Mouse (Mus musculus) forebrain, postnatal 0 days (tissue): ENCODE data around the gene Ift122. TPM values are rescaled to one million over a fixed set of nuclear protein-coding genes. Genes with fewer than 3 reads are reported as not detected.

Source experiments
- ATAC-seq: fragments of 200-750 bp; cut with Nextera tagmentation; 2 replicates; pipeline ENCODE4 v1.8.0; 2017; ENCODE audit warnings: mild to moderate bottlenecking, moderate library complexity
- DNase-seq: peaks from one replicate; pipeline ENCODE4 v3.0.0-alpha.2; 2015
- H3K27ac ChIP-seq: fragments of 300-500 bp; sonication (generic); 2 replicates; pipeline ENCODE4 v1.5.1; 2014; ENCODE audit warnings: low read depth, mild to moderate bottlenecking, antibody characterized with exemption, low read length, moderate library complexity, mixed read lengths
- H3K27me3 ChIP-seq: fragments of 300-500 bp; sonication (generic); 2 replicates; pipeline ENCODE4 v1.6.1; 2014; ENCODE audit warnings: mild to moderate bottlenecking, low read length, mixed read lengths; ENCODE audit not compliant: insufficient read depth
- H3K36me3 ChIP-seq: fragments of 300-500 bp; sonication (generic); 2 replicates; pipeline ENCODE4 v1.6.1; 2014; ENCODE audit warnings: mild to moderate bottlenecking, moderate library complexity; ENCODE audit not compliant: insufficient read depth
- H3K4me1 ChIP-seq: fragments of 300-500 bp; sonication (generic); 2 replicates; pipeline ENCODE4 v1.6.1; 2014; ENCODE audit warnings: antibody characterized with exemption; ENCODE audit not compliant: insufficient read depth
- H3K4me2 ChIP-seq: fragments of 300-500 bp; sonication (generic); 2 replicates; pipeline ENCODE4 v1.6.1; 2014; ENCODE audit warnings: low read depth, mild to moderate bottlenecking, moderate library complexity
- H3K4me3 ChIP-seq: fragments of 300-500 bp; sonication (generic); 2 replicates; pipeline ENCODE4 v1.5.1; 2014; ENCODE audit warnings: low read depth, low read length, mixed read lengths
- H3K9ac ChIP-seq: fragments of 300-500 bp; sonication (generic); 2 replicates; pipeline ENCODE4 v1.6.1; 2014; ENCODE audit warnings: mild to moderate bottlenecking
- H3K9me3 ChIP-seq: fragments of 300-500 bp; sonication (generic); 2 replicates; pipeline ENCODE4 v1.6.1; 2016; ENCODE audit warnings: low read length
- CTCF ChIP-seq: sonication (generic); IDR thresholded peaks from 2 replicates; pipeline ENCODE4 v1.5.1; 2016; ENCODE audit warnings: antibody characterized with exemption, control low read depth, low read depth
- WGBS: fragments of 180-500 bp; shearing (Covaris S2); extraction: QIAGEN DNeasy Blood & Tissue Kit; methylation state at CpG from one replicate; pipeline ENCODE4 v1.1.7; 2014; 5-methylcytosine and 5-hydroxymethylcytosine counted together
- polyA plus RNA-seq: library from polyadenylated mRNA; unstranded; fragments of >200 nt; fragmentation: Nextera tagmentation; extraction: Ambion mirVana; gene quantifications from 2 replicates; pipeline ENCODE4 v1.2.1, GENCODE M21; 2015
- total RNA-seq: library from RNA; depleted of rRNA; stranded (reverse); fragments of >200 nt; gene quantifications from 2 replicates; pipeline ENCODE4 v1.2.3, GENCODE M21; 2014; rRNA removed

The Ift122 gene
- total and polyA plus RNA-seq, 2 experiments from 2014 or later, result 25.6 to 32.6 TPM

- H3K27me3 ChIP-seq, result no peaks in the 10 kb centered on the region
- H3K36me3 ChIP-seq, result peaks cover 10% of the 10 kb centered on the region; the same call in 1 of the 2 replicates
- H3K9ac ChIP-seq, result no peak overlapping the region
- no peak overlapping the region for H3K4me2 ChIP-seq
- no peak overlapping the region for H3K27ac ChIP-seq
- WGBS, result 41% methylated on average over 13 of the region's 13 CpGs
- TF ChIP-seq CTCF, result no peak
- no peaks in the 10 kb centered on the region for H3K9me3 ChIP-seq
- DNase-seq (no peak), ATAC-seq (no peak)
- 0 out of 2 replicates have a peak, but pooled peaks cover 2% of the 10 kb centered on the region for H3K4me1 ChIP-seq
- no peak overlapping the region for H3K4me3 ChIP-seq
Measured at GRCm38 (mm10) chr6:115971273-115972060, 118.2 kb downstream of the Ift122 start.

GRCm38 (mm10) chr6:115972083-115972764 lies 119.0 kb downstream of the Ift122 start:
- Histone ChIP-seq H3K9ac (no peak overlapping the region), H3K27ac (no peak overlapping the region), H3K36me3 (peaks cover 7% of the 10 kb centered on the region; the same call in 1 of the 2 replicates), H3K4me1 (0 out of 2 replicates have a peak, but pooled peaks cover 2% of the 10 kb centered on the region), H3K4me3 (no peak overlapping the region), H3K9me3 (no peaks in the 10 kb centered on the region), H3K27me3 (no peaks in the 10 kb centered on the region), H3K4me2 (no peak overlapping the region)
- 74% methylated on average over 7 of the region's 7 CpGs for WGBS
- peak; percentile 28 for ATAC-seq
- TF ChIP-seq CTCF, result no peak
- DNase-seq, result no peak

GRCm38 (mm10) chr6:115973139-115973875 lies 120.0 kb downstream of the Ift122 start:
- no peak overlapping the region for H3K4me2 ChIP-seq
- H3K9me3 ChIP-seq, result no peaks in the 10 kb centered on the region
- no peak for TF ChIP-seq CTCF
- H3K27me3 ChIP-seq, result no peaks in the 10 kb centered on the region
- no peak overlapping the region for H3K27ac ChIP-seq
- WGBS, result 86% methylated on average over 15 of the region's 15 CpGs
- H3K9ac ChIP-seq, result no peak overlapping the region
- 0 out of 2 replicates have a peak, but pooled peaks cover 2% of the 10 kb centered on the region for H3K4me1 ChIP-seq
- peaks cover 5% of the 10 kb centered on the region; the same call in 1 of the 2 replicates for H3K36me3 ChIP-seq
- H3K4me3 ChIP-seq, result no peak overlapping the region
- ATAC-seq, result no peak
- DNase-seq, result no peak

DNA sequence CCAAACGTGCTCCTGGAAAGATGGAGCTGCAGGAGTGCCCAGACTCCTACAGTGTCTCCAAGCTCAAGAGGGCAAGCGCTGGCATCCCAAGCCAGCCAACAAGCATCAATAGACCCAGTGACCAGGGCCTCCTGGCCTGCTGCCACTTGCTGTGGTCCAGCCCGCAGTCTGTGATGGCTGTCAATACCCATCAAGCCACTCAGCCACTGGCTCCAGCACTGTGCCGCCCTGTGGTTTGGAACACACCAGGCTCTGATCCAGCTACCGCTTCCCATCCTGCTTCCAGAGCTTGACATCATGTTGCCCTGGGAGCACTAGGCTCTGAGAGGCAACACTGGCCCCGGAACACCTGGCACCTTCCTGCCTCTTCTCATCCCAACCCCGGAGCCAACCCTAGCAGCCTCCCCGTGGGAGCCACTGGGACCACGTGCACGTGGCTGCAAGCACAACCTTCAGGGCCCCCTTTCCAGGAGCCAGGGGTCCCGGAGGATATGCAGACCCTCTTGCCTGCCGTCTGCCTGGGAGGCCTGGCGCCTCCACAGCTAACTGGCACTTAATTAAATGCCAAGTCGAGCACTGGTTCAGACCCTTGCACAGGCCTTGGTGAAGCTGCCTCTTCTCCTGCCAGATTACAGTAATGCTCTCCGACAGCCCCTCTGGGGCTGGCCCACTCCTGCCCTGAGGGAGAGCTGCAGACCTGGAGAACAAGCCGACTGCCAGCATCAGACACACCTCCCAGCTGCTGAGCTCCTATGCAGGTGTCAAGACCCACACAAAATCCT lies 120.8 kb downstream of the Ift122 start:
- H3K4me2 ChIP-seq, result no peak overlapping the region
- 0 out of 2 replicates have a peak, but pooled peaks cover 2% of the 10 kb centered on the region for H3K4me1 ChIP-seq
- H3K9me3 ChIP-seq, result no peaks in the 10 kb centered on the region
- TF ChIP-seq CTCF, result no peak
- H3K4me3 ChIP-seq, result no peak overlapping the region
- ATAC-seq, result peak; percentile 68
- H3K9ac ChIP-seq, result no peak overlapping the region
- H3K27ac ChIP-seq, result 0 out of 2 replicates have a peak overlapping the region, but pooled peaks have one; percentile 9
- peaks cover 4% of the 10 kb centered on the region; the same call in 1 of the 2 replicates for H3K36me3 ChIP-seq
- WGBS, result 55% methylated on average over 16 of the region's 16 CpGs
- H3K27me3 ChIP-seq, result no peaks in the 10 kb centered on the region
- no peak for DNase-seq

DNA sequence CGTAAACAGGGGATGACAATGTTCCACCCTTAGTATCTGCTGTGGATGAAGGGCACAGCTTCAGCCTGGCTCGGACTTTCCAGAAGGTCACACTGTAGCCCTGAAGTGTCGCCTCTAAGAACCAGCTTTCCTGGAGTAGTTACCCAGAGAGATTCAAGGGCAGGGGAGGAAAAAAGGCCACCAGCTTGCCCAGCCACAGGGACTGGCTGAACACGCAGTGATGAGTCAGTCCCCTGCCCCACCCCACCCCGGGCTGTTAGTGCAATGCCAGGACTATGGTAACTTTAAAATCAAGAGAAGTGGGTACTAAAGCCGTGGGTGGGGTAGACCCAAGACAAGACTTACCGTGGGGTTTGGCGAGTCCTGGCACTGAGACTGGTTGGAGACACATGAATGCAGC lies 122.3 kb downstream of the Ift122 start:
- no peak for TF ChIP-seq CTCF
- H3K9me3 ChIP-seq, result no peaks in the 10 kb centered on the region
- WGBS, result 90% methylated on average over 8 of the region's 8 CpGs

More for the DNA sequence above, 122.3 kb downstream of the Ift122 start:
- 0 out of 2 replicates have a peak, but pooled peaks cover 2% of the 10 kb centered on the region for H3K4me1 ChIP-seq
- no peaks in the 10 kb centered on the region for H3K27me3 ChIP-seq
- H3K4me3 ChIP-seq, result no peak overlapping the region
- ATAC-seq (no peak), DNase-seq (no peak)
- H3K4me2 ChIP-seq, result no peak overlapping the region
- H3K36me3 ChIP-seq, result no peaks in the 10 kb centered on the region
- no peak overlapping the region for H3K9ac ChIP-seq
- no peak overlapping the region for H3K27ac ChIP-seq

Other genes with a start within 250 kb of the Ift122 start
- gene Raf1, start 176.8 kb upstream of the Ift122 start, total RNA-seq, result 225 and 226 TPM in 2 replicates
- gene Raf1, start 176.8 kb upstream of the Ift122 start, polyA plus RNA-seq, result 94.9 and 105 TPM in 2 replicates
- gene Tmem40, start 91.1 kb upstream of the Ift122 start, total RNA-seq, result 0.38 and 1.4 TPM in 2 replicates
- 0.73 and 1.1 TPM in 2 replicates for gene Tmem40, start 91.1 kb upstream of the Ift122 start, polyA plus RNA-seq
- 5.2 and 6.6 TPM in 2 replicates for gene Cand2, start 78.9 kb upstream of the Ift122 start, total RNA-seq
- 2.9 and 4.2 TPM in 2 replicates for gene Cand2, start 78.9 kb upstream of the Ift122 start, polyA plus RNA-seq
- gene Rpl32, start 44.7 kb upstream of the Ift122 start, total RNA-seq, result 1,524 and 2,855 TPM in 2 replicates
- 1,212 and 1,517 TPM in 2 replicates for gene Rpl32, start 44.7 kb upstream of the Ift122 start, polyA plus RNA-seq
- gene Efcab12, start 15.1 kb upstream of the Ift122 start, total RNA-seq, result 2.4 and 4.4 TPM in 2 replicates
- gene Efcab12, start 15.1 kb upstream of the Ift122 start, polyA plus RNA-seq, result 1.4 and 1.7 TPM in 2 replicates
- 6.6 and 6.7 TPM in 2 replicates for gene Mbd4, start 99 bp upstream of the Ift122 start, total RNA-seq
- 4.3 and 6.8 TPM in 2 replicates for gene Mbd4, start 99 bp upstream of the Ift122 start, polyA plus RNA-seq
- 0.23 and 0.57 TPM in 2 replicates for gene Rho, start 78.3 kb downstream of the Ift122 start, total RNA-seq
- 0.08 TPM in 1 of 2 replicates, not detected in the other for gene Rho, start 78.3 kb downstream of the Ift122 start, polyA plus RNA-seq
- not detected in 2 replicates for gene H1foo, start 91.5 kb downstream of the Ift122 start, total RNA-seq
- not detected in 2 replicates for gene H1foo, start 91.5 kb downstream of the Ift122 start, polyA plus RNA-seq
- gene Plxnd1, start 141.5 kb downstream of the Ift122 start, total RNA-seq, result 44.1 and 63.3 TPM in 2 replicates
- gene Plxnd1, start 141.5 kb downstream of the Ift122 start, polyA plus RNA-seq, result 16.9 and 17.6 TPM in 2 replicates